Mouse (Mus musculus) heart, adult 18-20 months (tissue): Measurements from ENCODE around the gene Med12l. TPM values are rescaled to one million over a fixed set of nuclear protein-coding genes. Genes with fewer than 3 reads are reported as not detected.
"Not testable (repeated sequence)": the region's sequence is repeated elsewhere in the genome, so short reads cannot be mapped to it uniquely, and the experiment has no call there.

Source experiments
- DNase-seq, 2 experiments: peaks; one replicate each; pipeline ENCODE4 v3.0.0; 2021 to 2022; ENCODE audit warnings: mixed read lengths in 1 of 2
- total RNA-seq, 2 experiments: library from RNA; stranded (reverse); gene quantifications; 2 replicates each; pipeline ENCODE4 v1.2.3; 2021

Gene Med12l
- total RNA-seq, 2 experiments from 2014 or later, result 6.6 to 8.1 TPM

DNA sequence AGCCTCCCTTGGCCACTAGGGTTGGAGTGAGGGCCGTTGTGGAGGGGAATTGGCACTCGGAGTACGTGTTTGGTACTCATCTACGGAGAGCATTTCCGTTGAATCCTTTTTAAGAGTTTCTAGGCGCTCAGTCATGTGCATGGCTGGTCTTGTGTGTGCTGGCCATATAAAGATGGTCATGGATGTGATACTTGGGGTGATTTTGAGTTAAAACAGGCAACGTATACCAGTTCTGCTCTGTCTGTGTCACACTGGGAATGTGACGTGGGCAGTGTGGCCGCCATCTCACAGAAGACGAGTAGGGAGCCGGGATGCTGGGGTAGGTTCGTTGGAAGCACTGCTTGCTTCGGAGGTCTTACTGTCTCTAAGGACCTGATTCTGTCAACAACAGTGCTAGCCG is 17.3 kb downstream of the Med12l start:
- no peak for DNase-seq

DNA sequence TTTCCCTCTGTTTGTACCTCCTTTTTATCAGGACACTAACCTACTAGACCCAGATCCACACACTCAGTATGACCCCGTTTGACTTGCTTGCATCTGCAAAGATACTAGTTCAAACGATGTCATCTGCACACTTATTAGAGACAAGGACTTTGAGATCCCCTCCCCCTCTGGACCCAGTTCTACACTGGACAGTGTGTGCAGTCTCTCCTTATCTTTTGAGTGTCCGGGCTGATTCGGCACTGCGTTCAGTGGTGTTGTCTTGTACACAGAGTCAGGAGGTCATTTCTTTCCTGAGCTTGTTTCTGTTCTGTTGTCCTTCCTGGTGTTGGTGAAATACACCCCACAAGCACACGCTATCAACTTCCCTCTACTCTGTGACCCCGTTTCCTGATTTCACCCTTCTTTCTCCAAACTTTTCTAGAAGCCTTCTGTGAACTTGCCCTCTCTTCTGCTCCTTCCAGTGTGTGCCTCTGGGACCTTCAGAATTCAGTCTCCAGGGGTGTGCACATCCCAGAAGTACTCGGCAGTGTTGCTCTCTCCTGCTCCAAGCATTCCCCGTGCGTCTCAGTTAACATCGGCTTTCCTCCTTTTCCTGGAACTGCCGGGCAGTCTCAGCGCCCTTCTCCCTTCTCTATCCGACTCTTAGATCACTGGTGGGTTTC is 19.0 kb downstream of the Med12l start:
- peak; percentile 28 to 35 for DNase-seq

DNA sequence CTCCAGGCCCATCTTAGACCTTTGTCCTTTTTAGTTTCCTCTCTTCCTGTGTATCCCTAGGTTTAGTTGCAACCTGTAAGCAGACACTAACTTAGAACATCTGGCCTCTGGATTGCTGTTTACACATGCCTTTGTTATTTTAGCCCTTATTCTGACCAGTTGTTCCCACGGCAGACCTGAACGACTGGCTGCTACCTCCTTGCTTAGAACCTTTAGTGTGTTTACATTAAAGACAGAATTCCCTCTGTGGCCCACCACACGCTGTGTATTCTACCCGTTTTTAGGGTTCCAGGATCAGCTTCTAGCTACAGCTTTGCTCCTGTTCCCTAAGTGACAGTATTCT is 19.5 kb downstream of the Med12l start:
- no peak for DNase-seq

DNA sequence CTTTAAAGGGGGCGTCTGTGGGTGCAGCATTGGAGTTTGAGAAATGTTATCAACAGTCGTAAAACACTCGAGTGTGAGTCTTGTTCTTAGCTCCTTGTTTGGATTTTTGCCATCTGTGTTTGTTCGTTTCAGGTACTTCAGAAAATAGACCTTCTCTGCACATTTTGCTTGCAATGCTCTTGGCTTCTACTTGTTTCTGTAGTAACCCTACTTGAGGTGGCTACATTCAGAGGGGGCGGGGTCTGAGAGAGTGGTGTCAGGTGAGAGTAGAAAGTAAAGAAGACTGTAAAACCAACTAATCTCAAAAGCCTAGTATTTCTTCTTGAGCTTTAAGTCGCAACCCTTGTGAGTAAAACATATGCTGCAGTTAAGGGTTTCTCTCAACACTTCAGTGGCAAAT is 23.1 kb downstream of the Med12l start:
- no peak for DNase-seq

DNA sequence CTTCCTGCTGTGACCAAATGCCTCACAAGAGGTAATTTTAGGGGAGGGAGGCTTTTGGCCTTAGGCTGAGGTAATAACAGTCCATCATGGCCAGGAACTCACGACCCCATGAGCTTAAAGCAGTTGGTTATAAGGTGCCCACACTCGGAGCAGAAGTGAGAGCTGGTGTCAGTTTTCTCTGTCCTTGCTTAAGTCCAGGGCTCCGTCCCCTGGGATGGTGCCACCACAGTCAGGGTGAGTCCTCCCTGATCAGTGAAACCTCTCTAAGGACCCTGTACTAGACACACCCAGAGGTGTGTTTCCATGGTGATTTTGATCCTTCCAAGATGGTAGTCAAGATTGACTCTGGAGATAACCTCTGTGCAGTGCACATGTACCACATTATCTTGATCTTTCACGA is 25.4 kb downstream of the Med12l start:
- DNase-seq, result no peak

DNA sequence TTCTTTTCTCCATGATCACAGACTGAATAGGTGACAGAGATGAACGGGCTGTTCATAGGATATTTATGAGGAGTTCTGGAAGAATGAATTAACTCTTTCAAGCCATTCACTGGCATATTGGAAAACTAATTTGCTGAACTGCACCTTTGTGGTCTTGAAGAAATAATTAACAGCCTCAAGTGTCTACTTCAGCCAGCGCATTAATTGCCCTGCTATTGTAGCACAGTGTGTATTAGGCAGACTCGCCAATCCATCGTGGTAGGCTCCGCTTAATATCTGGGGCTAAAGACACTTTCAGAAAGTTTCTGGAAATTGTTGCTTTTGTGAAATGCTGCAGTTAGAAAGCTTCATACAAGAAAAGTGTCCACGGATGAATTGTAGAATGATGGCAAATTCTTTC is 35.9 kb downstream of the Med12l start:
- no peak for DNase-seq

DNA sequence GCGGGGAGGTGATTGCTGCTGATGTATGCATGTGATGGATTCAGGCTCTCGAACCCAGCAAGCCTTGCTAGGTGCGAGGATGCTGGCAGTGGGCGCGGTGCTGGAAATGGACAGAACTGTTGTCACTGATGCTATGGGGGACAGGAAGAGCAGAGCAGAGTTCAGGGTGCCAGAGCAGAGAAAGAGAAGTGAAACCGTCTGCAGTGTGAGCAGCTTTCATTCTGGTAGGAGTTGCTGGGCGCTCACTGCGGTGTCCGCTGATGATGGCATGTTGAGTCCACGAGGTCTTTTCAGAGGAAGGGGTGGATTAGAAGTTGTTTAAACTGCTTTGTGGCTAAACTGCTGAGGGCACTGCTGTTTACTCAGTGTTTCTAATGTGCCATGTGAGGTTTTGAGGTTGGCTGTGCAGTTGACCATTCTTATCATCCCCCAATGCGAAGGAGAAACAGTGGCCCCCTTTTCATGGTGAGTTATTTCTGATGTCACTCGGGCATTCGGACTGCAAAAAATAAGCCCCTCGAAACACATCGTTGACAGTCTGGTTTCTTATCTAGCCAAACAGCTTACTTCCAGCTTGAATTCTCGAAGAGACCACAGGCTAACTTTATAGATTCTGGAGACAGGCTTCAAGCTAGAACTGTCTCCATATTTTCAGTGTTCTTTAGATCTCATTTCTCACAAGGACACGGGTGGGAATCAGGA is 49.4 kb downstream of the Med12l start:
- DNase-seq, result peak in 1 of 2 experiments; percentile 19

DNA sequence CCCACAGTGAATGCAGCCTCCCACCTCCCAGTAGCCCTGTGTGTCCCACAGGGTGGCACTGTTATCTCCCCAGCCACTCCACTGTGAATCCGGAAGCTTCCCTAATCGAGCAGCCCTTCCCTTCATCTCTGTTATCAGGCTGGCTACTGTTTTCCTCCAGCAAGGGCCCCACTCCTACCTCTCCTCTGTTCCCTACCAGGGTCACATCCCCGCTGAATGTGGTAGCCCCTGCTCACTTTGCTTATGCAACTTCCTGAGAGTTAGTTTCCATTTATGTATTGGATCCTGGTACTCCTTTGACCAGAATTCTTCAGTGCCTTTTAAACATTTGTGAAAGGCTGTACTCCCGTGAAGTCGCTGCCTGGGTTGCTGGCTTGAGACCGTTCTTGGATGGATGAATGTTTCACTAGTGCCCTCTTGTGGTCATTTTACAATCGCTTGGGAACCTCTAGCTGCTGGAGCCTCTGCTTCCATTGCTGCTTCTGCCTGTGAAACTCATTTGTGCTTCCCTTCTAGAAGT is 53.5 kb downstream of the Med12l start:
- peak; percentile 66 to 83 for DNase-seq

DNA sequence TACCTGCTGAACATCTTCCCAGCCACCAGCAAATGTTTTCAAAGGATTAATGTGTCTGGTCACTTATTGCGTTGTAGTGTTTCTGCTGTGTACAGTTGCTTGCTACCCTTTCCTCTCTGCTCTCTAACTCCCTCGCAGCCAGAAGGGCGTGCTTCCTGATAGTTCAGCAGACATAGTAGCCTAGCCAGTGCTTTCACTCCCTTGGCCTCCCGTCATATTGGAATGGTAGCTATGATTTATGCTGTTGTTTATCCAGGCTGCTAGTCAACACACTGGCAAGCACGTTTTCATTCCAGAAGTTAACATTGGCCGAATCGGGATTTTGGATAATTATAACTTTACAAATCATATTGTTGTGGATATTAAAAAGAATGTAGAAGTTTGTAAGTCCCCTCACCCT is 54.5 kb downstream of the Med12l start:
- no peak for DNase-seq

DNA sequence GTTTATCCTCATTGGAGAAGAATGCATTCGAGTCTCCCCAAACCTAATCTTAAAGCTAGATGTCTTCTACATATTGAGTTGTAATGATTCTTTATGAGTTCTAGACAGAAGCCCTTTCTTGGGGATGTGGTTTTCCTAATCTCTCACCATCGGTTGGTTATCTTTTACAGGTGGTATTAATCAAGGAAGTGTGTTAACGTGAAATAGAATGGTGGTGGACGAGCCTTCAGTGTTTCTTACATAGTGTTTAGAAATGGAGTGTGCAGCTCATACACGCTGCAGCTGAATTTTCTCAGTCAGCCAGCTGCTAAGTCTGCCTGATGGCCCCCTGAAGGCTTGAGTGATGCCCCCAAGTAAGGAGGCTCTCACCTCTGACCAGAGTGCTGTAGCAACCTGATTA is 56.5 kb downstream of the Med12l start:
- no peak for DNase-seq

DNA sequence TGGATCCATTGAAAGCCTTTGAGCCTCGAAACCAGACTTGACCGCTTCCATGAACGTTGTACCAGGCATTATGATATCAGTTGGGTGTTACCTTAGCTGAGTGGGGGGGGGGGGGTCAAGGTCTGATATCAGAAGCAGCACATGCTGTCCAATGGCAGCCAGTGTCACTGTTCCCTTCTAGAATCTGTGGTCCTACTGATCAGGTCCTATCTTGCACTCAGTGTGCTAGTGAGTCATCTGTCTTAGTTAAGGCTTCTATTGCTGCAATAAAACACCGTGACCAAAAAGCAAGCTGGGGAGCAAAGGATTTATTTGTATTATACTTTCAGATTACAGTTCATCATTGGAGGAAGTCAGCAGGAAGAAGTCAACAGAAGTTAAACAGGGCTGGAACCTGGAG is 57.8 kb downstream of the Med12l start:
- DNase-seq, result no peak

DNA sequence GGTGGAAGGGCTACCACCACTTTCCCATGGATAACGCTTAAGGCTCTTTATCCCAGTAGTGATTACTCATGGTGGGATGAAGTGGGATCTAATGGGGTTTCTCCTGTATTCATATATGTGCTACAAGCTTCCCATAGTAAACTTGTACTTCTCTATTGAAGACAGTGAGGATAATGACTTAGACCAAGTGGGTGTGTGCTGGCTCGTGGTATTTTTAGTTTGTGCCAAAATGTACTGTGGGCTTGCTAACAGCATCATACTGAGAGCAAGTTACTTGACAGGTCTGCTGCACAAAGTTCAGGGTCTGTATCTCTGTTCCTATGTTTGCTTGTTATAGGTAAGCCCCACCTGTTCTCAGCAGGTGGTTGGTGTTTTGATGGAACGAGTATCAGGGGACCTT is 60.3 kb downstream of the Med12l start:
- no peak for DNase-seq

DNA sequence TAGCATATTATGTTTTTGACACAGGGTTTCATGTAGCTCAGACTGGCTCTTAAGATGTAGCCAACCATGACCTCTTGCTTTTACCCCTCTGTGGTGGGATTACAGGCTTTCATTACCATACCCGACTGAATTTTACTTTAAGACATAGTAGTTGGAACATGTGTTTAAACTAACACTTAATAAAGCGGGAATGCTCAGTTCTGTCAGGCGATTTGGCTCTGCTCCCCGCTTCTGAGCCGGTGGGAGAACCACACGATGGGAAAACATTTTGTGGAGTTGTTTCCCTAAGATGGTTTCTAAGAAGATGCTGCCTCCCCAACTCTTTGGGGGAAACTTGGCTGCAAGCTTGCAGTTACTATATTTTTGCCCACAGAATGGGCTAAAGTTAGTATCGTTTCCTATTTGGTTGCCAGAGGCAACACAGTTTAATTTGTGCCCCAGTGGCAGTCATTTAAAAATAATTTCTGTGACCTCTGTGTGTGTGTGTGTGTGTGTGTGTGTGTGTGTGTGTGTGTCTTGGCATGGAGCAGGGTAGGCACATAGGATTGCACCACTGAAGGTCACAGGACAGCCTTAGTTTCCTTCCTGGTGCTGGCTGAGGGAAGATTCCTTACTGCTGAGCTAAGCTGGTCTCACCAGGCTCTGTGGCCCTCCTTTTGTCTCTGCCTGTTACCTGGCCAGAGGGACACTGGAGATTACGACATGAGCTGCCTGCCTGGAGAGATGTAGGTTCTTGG is 61.1 kb downstream of the Med12l start:
- peak; percentile 9 to 28 for DNase-seq

DNA sequence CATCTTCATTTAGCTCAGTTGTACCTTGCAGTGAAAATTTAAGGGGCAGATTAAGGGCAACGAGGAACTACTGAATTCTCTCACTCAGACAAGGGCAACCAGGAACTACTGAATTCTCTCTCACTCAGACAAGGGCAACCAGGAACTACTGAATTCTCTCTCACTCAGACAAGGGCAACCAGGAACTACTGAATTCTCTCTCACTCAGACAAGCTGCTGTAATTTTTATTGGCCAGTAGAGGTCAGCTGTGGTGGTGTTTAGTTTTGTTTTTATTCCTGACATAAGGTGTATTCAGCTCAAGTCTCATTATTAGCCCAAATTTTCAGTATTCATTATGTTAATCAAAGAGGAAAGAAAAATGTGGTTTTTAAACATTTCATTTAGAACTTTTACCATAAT is 63.4 kb downstream of the Med12l start:
- not testable (repeated sequence) for DNase-seq

DNA sequence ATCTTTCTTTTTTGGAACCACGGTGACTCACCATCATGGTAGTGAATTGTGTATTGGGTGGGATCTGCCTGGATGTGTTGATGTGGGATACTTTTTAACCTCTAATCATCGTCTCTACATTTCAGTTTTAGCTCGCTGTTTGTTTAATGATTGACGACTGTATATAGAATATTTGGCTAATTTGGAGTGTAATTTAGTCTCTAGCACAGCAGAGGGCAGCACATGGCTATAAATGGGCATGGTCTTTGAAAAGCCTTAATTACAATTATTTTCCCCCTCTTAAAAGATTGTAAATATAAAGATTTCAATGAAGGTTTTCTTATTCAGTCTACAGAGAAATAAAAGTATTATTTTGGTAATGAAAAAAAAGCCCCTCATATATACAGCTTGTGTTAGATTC is 71.7 kb downstream of the Med12l start:
- DNase-seq, result peak in 1 of 2 experiments; percentile 35

DNA sequence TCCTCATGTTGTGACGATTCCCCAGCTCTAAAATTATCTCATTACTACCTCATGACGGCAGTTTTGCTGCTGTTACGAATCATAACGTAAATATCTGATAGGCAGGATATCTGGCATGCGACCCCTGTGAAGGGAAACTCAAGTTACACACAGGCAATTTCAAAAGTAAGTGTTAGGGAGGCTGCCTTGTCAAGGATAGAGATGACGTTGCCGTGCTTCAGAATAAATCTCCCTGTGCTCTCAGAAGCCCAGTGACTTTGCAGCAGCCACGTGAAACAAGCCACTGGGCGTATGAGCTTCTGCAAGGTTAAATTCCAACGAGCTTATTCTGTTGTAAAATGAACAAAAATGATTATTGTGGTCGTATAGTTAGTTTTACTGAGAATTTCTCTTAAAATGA is 73.0 kb downstream of the Med12l start:
- no peak for DNase-seq

DNA sequence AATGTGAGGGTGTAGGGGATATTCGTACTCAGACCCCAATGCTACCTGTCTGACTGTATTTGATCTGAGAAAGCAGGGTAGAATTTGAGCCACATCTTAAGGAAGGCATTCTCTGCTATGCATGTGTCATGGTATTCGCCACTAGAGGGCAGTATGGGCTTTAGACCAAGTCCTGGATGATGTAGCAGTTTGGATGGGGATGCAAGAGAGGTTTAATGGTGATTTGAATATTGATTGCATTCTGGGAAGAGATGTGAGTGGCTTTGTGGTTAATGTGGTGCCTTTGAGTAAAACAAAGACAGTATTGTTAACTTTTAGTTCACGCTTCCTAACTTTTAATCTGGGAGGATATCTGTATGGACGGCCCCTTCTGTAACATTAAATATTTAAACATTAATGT is 73.7 kb downstream of the Med12l start:
- peak; percentile 45 to 65 for DNase-seq

DNA sequence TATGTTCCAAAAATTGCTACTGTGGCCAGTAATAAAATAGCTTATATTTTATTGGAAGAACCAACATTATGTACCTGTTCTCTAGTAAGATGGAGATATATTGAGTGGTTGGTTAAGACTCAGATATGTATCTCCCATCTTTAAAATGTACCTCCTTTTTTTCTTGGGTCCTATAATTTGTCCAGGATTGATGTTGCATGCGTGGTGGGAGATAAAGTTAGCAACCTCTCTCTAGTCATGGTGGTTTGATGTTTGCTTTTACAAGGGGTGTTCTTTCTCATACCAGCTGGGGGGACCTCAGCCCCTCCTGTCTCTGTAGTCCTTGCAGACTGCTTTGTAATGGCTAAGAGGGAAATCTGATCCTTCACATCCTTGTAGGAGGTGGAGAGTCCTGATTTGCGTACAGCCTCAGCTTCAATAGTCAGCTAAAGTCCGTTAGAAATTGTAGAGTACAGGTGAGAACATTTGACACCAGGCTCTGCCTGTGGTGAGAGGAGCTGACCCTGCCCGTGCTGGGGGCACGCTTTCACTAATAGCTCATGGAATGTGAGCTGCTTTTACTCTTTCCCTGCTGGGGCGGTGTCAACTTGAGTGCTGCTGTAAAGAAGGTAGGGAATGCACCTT is 74.8 kb downstream of the Med12l start:
- DNase-seq, result no peak

DNA sequence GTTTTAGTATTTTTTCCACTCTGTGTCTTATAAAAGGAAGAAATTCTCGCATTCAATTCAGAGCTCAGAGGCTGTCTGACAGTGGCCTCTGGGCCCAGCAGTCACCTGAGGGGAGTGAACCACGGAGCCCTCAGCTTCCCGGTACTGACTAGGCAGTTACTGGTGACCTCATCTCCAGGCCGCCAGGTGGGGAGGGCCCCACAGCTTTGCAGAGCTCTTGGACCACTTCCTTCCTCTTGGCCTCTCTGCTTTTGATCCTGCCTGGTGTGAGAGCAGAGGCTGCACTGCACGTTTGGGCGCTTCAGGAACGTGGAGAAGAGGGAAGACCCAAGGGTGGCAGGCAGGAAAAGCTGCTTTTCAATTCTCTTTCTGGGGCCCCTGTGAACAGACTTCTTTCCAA is 75.3 kb downstream of the Med12l start:
- DNase-seq, result no peak

DNA sequence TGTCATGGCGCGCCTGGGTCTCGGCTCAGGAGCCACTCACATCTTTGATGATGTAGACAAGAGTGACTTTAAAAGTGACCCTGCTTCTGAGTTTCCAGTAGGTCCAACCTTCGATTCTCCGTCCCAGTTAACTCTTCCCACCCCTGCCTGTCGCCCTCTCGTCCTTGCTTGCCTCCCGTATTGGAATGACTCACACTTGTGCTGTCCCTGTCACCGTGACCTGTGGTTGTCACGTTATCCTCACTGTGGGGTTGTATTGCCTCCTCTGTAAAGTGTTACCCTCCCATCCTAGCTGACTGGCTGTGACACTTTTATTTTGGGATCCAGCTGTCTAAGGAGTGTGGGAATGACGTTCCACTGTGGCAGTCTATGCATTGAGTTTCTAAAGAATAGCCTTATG is 87.1 kb downstream of the Med12l start:
- DNase-seq, result no peak

DNA sequence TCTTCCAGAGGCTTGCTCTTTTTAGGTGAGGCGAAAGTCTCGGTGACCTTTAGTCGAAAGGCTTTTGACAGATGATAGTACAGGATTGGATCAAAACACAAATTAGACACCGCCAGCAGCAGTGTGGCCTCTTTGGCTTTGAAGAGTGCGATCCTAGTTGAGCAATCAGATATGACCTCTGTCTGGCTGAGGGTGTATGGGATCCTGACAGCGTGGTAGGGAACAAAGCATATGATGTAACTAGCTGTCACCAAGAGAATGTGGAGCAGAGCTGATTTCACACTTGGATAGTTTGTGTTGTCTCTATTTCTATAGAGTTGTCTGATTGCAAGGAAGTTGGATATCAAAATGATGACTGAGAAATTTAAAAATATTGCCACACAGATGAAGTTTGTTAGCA is 91.8 kb downstream of the Med12l start:
- no peak for DNase-seq

DNA sequence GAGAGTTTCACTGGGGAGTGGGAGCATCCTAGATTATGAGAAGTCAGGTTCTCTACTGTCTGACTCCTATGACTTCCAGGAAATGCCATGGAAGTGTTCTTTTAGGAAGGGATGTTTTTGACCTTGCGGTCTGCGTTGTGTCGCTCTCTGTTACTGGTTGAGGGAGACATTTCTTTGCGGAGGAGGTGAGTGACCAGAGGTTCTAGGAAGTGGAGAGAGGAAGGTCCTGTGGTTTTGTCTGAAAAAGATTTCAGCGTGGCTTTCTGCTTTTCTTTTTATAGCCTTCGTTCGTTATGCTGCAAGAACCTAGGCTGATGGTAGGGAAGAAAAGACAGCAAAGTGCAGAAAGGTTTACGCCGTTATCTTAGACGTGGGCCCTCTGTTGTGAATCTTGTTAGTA is 92.9 kb downstream of the Med12l start:
- no peak for DNase-seq
